Mouse (Mus musculus) spleen, embryonic (tissue): ENCODE data around the gene Rufy1.

Experiments used
- CTCF ChIA-PET: fragments of 350-600 bp; sonication (Branson Sonifier 250); formaldehyde crosslinking; loops from one replicate; lab custom pipeline; 2022; lab: Charles Lee

The Rufy1 gene

GRCm38 (mm10) chr11:50358950-50359861 lies 71.7 kb downstream of the Rufy1 start:
- CTCF ChIA-PET = interaction anchor here (0.7 kb wide), 1 partner anchor 138 kb away, joined by 6 read pairs; no protein-coding TSS in a partner anchor

GRCm38 (mm10) chr11:50355395-50355794 lies 75.5 kb downstream of the Rufy1 start:
- CTCF ChIA-PET = no interaction called here

- CTCF ChIA-PET = no interaction called here
These were observed 76.1 kb downstream of the Rufy1 start for GRCm38 (mm10) chr11:50354851-50355250.

GRCm38 (mm10) chr11:50354162-50354561 lies 76.8 kb downstream of the Rufy1 start, which contains the start of gene Cby3:
Gene Cby3 (plus strand): TSS chr11:50354462.
- CTCF ChIA-PET = no interaction called here

GRCm38 (mm10) chr11:50352177-50352576 lies 78.7 kb downstream of the Rufy1 start:
- CTCF ChIA-PET = no interaction called here

- CTCF ChIA-PET = no interaction called here
These were observed 84.5 kb downstream of the Rufy1 start for GRCm38 (mm10) chr11:50346256-50347032.

- CTCF ChIA-PET = no interaction called here
These were observed 85.4 kb downstream of the Rufy1 start for GRCm38 (mm10) chr11:50345486-50345885.
